Mouse (Mus musculus) spleen, adult 12 weeks (tissue): Measurements from ENCODE around the gene Pmpcb.

ENCODE experiments used
- DNase-seq: peaks from one replicate; pipeline ENCODE4 v3.0.0; 2022; ENCODE audit warnings: low spot score

Gene Pmpcb

GRCm38 (mm10) chr5:21802907-21803306, 66.0 kb downstream of the Pmpcb start:
- no peak for DNase-seq

- no peak for DNase-seq
Observed at GRCm38 (mm10) chr5:21803691-21804188, 66.8 kb downstream of the Pmpcb start.

- DNase-seq, result no peak
Observed at GRCm38 (mm10) chr5:21804837-21805236, 67.9 kb downstream of the Pmpcb start.
